Mouse (Mus musculus): Measurements from ENCODE around the gene Mfsd6.

- TF ChIP-seq CTCF (IDR thresholded peaks at IDR 0.05; ENCODE audit: borderline replicate concordance, extremely low read depth, insufficient read depth, insufficient read length) (no peak), POLR2A (IDR thresholded peaks at IDR 0.05; ENCODE audit: borderline replicate concordance, extremely low read depth, insufficient read depth, insufficient read length, poor library complexity, severe bottlenecking) (no peak)
These were observed 18.5 kb downstream of the Mfsd6 start for GRCm38 (mm10) chr1:52708745-52709144.
